Mouse (Mus musculus): ENCODE measurements around the gene Ece1. TPM values are rescaled to one million over a fixed set of nuclear protein-coding genes. Genes with fewer than 3 reads are reported as not detected.

Ece1 gene
- 118 and 165 TPM in 2 replicates for polyA plus RNA-seq (2016; fragmentation: Nextera tagmentation; extraction: Ambion mirVana)

GRCm38 (mm10) chr4:137862019-137862418 is at the start of gene Ece1:
Gene Ece1 (plus strand): TSS chr4:137862237.
- WGBS = under 1% methylated on average over 37 of the region's 37 CpGs
- Histone ChIP-seq H3K27ac (peak within 1 kb of the TSS; percentile 86), H3K4me3 (peak within 1 kb of the TSS; percentile 71), H3K9me3 (no peaks in the 10 kb centered on the region), H3K4me1 (peaks cover 55% of the 10 kb centered on the region), H3K27me3 (ENCODE audit: insufficient read depth, poor library complexity, severe bottlenecking) (0 out of 2 replicates have a peak, but pooled peaks cover 4% of the 10 kb centered on the region), H3K36me3 (no peaks in the 10 kb centered on the region)
- DNase-seq (ENCODE audit: low spot score) = peak; percentile 95

DNA sequence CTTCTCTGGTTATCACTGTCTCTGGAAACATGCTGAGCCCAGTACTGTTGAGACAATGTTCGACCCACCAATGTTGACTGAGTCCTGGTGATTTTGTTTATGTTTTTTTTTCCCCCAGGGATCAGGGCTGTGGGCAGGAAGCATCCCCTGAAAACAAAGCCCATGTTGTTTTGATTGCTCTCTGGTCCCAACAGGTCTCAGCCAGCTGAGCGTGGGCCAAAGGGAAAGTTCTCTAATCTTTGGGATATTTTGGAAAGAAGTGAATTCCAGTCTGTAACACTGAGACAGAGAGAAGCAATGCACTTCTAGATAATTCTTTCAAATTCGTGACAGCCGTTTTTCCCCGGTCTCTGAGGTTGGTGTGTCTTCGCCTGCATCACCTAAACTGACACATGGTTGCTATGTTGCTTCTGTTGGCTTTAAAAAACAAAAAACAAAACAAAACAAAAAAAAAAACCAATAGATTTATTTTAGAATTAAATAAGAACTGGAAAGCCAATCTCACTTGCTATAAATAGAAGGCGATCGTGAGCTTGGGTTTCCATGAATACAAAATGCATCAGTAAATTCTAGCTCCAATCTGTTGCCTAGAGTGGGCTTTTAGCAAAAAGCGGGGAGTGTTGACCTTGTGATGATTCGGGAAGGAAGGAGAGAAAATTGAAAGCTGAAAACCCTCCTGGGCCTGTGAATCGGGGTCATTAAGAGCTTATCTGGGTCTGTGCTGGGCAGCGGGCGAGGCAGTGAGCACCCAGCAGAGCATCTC is 48.9 kb upstream of the Ece1 start:
- no peak for DNase-seq (ENCODE audit: low spot score)

DNA sequence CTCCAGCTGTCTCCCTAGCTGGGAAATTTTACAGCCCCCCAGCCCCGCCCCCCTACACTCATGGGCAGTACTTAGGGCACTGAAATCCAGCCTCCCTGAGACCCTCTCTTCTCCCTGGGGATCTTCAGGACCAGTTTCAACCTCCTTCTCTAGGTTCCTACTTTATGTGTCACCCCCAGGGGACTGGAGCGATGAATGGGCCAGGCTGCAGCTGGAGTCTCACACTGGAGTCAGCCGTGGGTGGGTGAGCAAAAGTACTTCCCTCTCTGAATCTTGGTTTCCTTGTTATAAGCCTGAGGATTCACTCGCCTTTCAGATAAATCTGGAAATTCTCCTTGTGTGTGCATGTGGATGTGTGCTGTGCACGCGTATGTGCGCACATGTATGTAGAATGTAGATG is 47.9 kb upstream of the Ece1 start:
- no peak for DNase-seq (ENCODE audit: low spot score)
- H3K27me3 ChIP-seq (ENCODE audit: insufficient read depth, poor library complexity, severe bottlenecking) = peaks cover 33% of the 10 kb centered on the region
- no peak overlapping the region for H3K4me3 ChIP-seq
- no peaks in the 10 kb centered on the region for H3K9me3 ChIP-seq
- no peak overlapping the region for H3K27ac ChIP-seq
- H3K4me1 ChIP-seq = peaks cover 17% of the 10 kb centered on the region
- H3K36me3 ChIP-seq = no peaks in the 10 kb centered on the region
- WGBS = 79% methylated on average over 7 of the region's 7 CpGs

More for the DNA sequence above, 48.9 kb upstream of the Ece1 start:
- no peaks in the 10 kb centered on the region for H3K9me3 ChIP-seq
- WGBS = 39% methylated on average over 13 of the region's 13 CpGs
- H3K27me3 ChIP-seq (ENCODE audit: insufficient read depth, poor library complexity, severe bottlenecking) = peaks cover 33% of the 10 kb centered on the region
- no peak overlapping the region for H3K4me3 ChIP-seq
- peaks cover 17% of the 10 kb centered on the region for H3K4me1 ChIP-seq
- H3K27ac ChIP-seq = no peak overlapping the region
- no peaks in the 10 kb centered on the region for H3K36me3 ChIP-seq

GRCm38 (mm10) chr4:137815473-137815872 is 46.6 kb upstream of the Ece1 start:
- Histone ChIP-seq H3K4me1 (peaks cover 17% of the 10 kb centered on the region), H3K27ac (no peak overlapping the region)
- 59% methylated on average over 3 of the region's 3 CpGs for whole genome bisulfite sequencing

GRCm38 (mm10) chr4:137816216-137816615 is 45.8 kb upstream of the Ece1 start:
- no peak for DNase-seq (ENCODE audit: low spot score)
- H3K4me3 ChIP-seq = no peak overlapping the region
- H3K27ac ChIP-seq = no peak overlapping the region
- peaks cover 21% of the 10 kb centered on the region for H3K27me3 ChIP-seq (ENCODE audit: insufficient read depth, poor library complexity, severe bottlenecking)
- H3K4me1 ChIP-seq = peaks cover 21% of the 10 kb centered on the region
- no peaks in the 10 kb centered on the region for H3K9me3 ChIP-seq
- no peaks in the 10 kb centered on the region for H3K36me3 ChIP-seq
- 62% methylated on average over 7 of the region's 7 CpGs for WGBS

More at GRCm38 (mm10) chr4:137815473-137815872, 46.6 kb upstream of the Ece1 start:
- Histone ChIP-seq H3K36me3 (no peaks in the 10 kb centered on the region), H3K9me3 (no peaks in the 10 kb centered on the region), H3K27me3 (ENCODE audit: insufficient read depth, poor library complexity, severe bottlenecking) (peaks cover 22% of the 10 kb centered on the region), H3K4me3 (no peak overlapping the region)
- no peak for DNase-seq (ENCODE audit: low spot score)

- DNase-seq (ENCODE audit: low spot score) = no peak
- Histone ChIP-seq H3K27me3 (ENCODE audit: insufficient read depth, poor library complexity, severe bottlenecking) (0 out of 2 replicates have a peak, but pooled peaks cover 13% of the 10 kb centered on the region), H3K4me1 (peaks cover 9% of the 10 kb centered on the region), H3K9me3 (no peaks in the 10 kb centered on the region), H3K4me3 (no peak overlapping the region), H3K36me3 (no peaks in the 10 kb centered on the region), H3K27ac (no peak overlapping the region)
- WGBS = 81% methylated on average over 3 of the region's 3 CpGs
Observed at GRCm38 (mm10) chr4:137818341-137818740, 43.7 kb upstream of the Ece1 start.

DNA sequence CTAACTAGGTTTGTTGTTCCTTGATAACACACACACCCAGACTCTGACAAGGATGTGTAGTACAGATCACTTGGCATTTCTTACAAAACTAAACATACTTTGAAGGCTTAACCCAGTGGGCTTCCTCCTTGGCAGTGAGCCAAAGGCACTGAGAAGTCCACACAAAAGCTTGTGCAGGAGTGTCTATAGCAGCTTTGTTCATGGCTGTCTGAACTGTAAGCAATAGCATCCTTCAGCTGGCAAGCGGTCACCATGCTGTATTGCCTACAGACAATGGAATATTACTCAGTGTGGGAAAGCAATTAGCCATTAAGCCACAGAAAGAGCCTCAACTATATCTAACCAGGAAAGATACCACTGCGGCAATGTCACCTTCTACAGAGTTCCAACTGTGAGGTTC is 42.5 kb upstream of the Ece1 start:
- 90% methylated on average over 2 of the region's 2 CpGs for WGBS
- DNase-seq (ENCODE audit: low spot score) = no peak
- Histone ChIP-seq H3K9me3 (no peaks in the 10 kb centered on the region), H3K36me3 (no peaks in the 10 kb centered on the region), H3K4me3 (no peak overlapping the region), H3K27me3 (ENCODE audit: insufficient read depth, poor library complexity, severe bottlenecking) (0 out of 2 replicates have a peak, but pooled peaks cover 9% of the 10 kb centered on the region), H3K4me1 (peaks cover 4% of the 10 kb centered on the region; the same call in 1 of the 2 replicates), H3K27ac (no peak overlapping the region)

DNA sequence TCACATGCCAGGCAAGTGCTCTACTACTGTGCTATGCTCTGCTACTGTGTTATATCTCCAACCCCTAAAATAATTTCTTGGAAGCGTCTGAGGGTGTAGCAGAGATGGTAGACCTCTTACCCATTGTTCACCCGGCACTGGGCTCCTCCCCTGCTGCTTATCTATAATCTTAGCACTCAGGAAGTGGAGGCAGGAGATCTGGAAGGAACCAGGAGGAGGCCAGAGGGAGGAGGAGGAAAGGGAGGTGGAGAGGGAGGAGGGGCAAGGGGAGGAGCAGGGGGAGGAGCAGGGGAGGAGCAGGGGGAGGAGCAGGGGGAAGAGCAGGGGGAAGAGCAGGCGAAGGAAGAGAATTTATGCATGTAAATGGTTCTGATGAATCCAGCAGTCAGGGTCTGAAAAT is 41.3 kb upstream of the Ece1 start:
- 40% methylated on average over 3 of the region's 3 CpGs for WGBS

GRCm38 (mm10) chr4:137822537-137822936 is 39.5 kb upstream of the Ece1 start:
- H3K27ac ChIP-seq = no peak overlapping the region
- H3K36me3 ChIP-seq = no peaks in the 10 kb centered on the region
- H3K9me3 ChIP-seq = no peaks in the 10 kb centered on the region
- H3K27me3 ChIP-seq (ENCODE audit: insufficient read depth, poor library complexity, severe bottlenecking) = 0 out of 2 replicates have a peak, but pooled peaks cover 1% of the 10 kb centered on the region
- peaks cover 4% of the 10 kb centered on the region; the same call in 1 of the 2 replicates for H3K4me1 ChIP-seq
- H3K4me3 ChIP-seq = no peak overlapping the region
- 90% methylated on average over 5 of the region's 5 CpGs for WGBS
- DNase-seq (ENCODE audit: low spot score) = no peak

More for the DNA sequence above, 41.3 kb upstream of the Ece1 start:
- Histone ChIP-seq H3K4me1 (peaks cover 4% of the 10 kb centered on the region; the same call in 1 of the 2 replicates), H3K27me3 (ENCODE audit: insufficient read depth, poor library complexity, severe bottlenecking) (0 out of 2 replicates have a peak, but pooled peaks cover 7% of the 10 kb centered on the region), H3K4me3 (no peak overlapping the region), H3K27ac (no peak overlapping the region), H3K9me3 (no peaks in the 10 kb centered on the region), H3K36me3 (no peaks in the 10 kb centered on the region)
- no peak for DNase-seq (ENCODE audit: low spot score)

DNA sequence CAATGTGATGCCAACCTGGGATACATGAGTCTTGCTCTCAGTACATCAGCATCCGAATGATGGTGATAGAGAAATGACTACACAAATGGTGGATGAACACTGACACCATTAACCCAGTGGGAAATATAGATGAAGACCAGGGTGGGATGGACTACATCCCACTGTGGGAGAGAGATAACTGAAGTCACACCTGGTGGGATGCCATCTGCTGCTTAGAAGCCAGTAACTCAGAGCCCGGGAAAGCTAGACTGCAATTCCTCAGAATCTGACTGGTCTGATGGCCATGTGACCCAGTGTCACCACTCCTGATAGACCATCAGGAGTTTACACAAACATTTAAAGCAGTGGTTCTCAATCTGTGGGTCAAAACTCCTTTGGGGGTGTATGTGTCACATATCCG is 38.5 kb upstream of the Ece1 start:
- Histone ChIP-seq H3K4me1 (peaks cover 4% of the 10 kb centered on the region; the same call in 1 of the 2 replicates), H3K9me3 (no peaks in the 10 kb centered on the region), H3K27ac (no peak overlapping the region), H3K36me3 (no peaks in the 10 kb centered on the region), H3K27me3 (ENCODE audit: insufficient read depth, poor library complexity, severe bottlenecking) (peaks cover 9% of the 10 kb centered on the region), H3K4me3 (no peak overlapping the region)
- DNase-seq (ENCODE audit: low spot score) = no peak
- 68% methylated on average over 3 of the region's 3 CpGs for whole genome bisulfite sequencing

DNA sequence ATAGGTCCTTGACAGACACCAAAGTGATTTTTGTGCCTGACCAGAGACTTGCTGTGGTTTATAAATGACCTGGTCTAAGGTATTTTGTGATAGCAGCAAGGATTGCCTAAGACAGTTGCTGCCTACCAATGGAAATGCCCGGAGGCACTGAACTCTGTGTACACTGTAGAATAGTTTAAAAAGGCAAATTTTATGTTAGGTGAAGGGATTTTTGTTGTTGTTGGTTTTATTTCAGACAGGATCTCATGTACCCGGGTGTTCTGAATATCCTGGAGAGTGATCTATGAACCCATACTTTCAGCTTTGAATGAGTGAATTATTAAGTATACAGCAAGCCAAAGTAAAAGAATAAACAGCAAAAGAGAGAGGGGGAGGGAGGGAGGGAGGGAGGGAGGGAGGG is 37.2 kb upstream of the Ece1 start:
- 83% methylated on average over 2 of the region's 2 CpGs for WGBS
- Histone ChIP-seq H3K27me3 (ENCODE audit: insufficient read depth, poor library complexity, severe bottlenecking) (peaks cover 22% of the 10 kb centered on the region), H3K9me3 (no peaks in the 10 kb centered on the region), H3K36me3 (no peaks in the 10 kb centered on the region), H3K4me1 (peaks cover 4% of the 10 kb centered on the region; the same call in 1 of the 2 replicates), H3K4me3 (no peak overlapping the region), H3K27ac (no peak overlapping the region)
- no peak for DNase-seq (ENCODE audit: low spot score)

DNA sequence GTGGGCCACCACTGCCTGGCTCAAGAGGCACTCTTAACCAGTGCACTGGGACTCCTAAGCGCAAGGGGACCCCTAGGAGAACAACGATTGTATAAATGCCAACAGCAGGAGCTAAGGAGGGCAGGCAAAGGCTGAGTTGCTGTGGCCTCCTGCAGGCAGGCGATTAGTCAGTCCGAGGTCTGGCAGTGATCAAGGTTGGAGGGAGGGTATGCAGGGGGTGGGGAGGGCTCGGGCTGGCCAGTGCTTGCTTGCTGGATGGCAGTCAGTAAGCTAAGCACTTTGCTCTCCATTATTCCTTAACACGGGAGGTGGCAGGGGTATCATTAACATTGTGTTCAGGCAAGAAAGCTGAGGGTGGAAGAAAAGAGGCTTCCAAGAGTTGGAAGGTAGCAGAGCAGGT is 31.7 kb upstream of the Ece1 start:
- no peaks in the 10 kb centered on the region for H3K36me3 ChIP-seq
- no peak overlapping the region for H3K4me3 ChIP-seq
- H3K9me3 ChIP-seq = no peaks in the 10 kb centered on the region
- DNase-seq (ENCODE audit: low spot score) = no peak
- H3K27me3 ChIP-seq (ENCODE audit: insufficient read depth, poor library complexity, severe bottlenecking) = peaks cover 47% of the 10 kb centered on the region
- 18% methylated on average over 6 of the region's 6 CpGs for WGBS
- no peak overlapping the region for H3K27ac ChIP-seq
- H3K4me1 ChIP-seq = no peaks in the 10 kb centered on the region

GRCm38 (mm10) chr4:137831598-137831997 is 30.4 kb upstream of the Ece1 start:
- 70% methylated on average over 11 of the region's 11 CpGs for WGBS
- Histone ChIP-seq H3K4me3 (no peak overlapping the region), H3K27ac (no peak overlapping the region), H3K36me3 (no peaks in the 10 kb centered on the region), H3K9me3 (no peaks in the 10 kb centered on the region), H3K27me3 (ENCODE audit: insufficient read depth, poor library complexity, severe bottlenecking) (peaks cover 51% of the 10 kb centered on the region), H3K4me1 (peaks cover 5% of the 10 kb centered on the region)
- DNase-seq (ENCODE audit: low spot score) = no peak

All from heart, embryonic 10.5 days (tissue).